Mouse (Mus musculus): ENCODE results near the gene Ddx55. TPM values are rescaled to one million over a fixed set of nuclear protein-coding genes. Genes with fewer than 3 reads are reported as not detected.

The Ddx55 gene
- polyA plus RNA-seq, 1 experiment: 22.9 TPM

GRCm38 (mm10) chr5:124518648-124519047, 34.0 kb upstream of the Ddx55 start:
- 93% methylated on average over 10 of the region's 10 CpGs for WGBS
- no peak overlapping the region for H3K27ac ChIP-seq (ENCODE audit: control insufficient read depth, insufficient read depth, low read depth, low read length, poor library complexity)
- peaks cover 1% of the 10 kb centered on the region; the same call in 1 of the 2 replicates for H3K4me1 ChIP-seq (ENCODE audit: control insufficient read depth, insufficient read depth, low read length)
- TF ChIP-seq POLR2A (IDR thresholded peaks at IDR 0.05; ENCODE audit: borderline replicate concordance, control insufficient read depth, low read depth, low read length) (no peak), CTCF (IDR thresholded peaks at IDR 0.05; ENCODE audit: control insufficient read depth, insufficient read depth, low read length) (no peak)
- no peak overlapping the region for H3K4me3 ChIP-seq (replicated peaks; ENCODE audit: control insufficient read depth, low read depth, low read length)

DNA sequence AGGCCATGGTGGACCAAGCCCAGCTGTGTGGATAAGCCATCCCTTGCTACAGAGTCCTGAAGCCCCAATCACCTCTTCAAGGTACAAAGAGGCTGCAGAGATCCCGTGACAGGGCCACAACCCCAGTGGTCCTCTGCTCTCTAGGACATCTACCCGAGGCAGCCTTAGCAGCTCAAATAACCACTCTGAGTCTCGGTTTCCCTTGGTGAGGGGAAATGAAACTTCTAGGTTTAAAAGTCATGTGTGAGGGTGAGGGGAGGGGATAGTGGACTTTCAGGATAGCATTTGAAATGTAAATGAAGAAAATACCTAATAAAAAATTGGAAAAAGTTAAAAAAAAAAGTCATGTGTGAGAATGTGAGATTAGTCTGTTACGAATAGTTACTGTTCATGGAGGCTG, 31.1 kb upstream of the Ddx55 start:
- 64% methylated on average over 4 of the region's 4 CpGs for WGBS
- no peaks in the 10 kb centered on the region for H3K4me1 ChIP-seq (ENCODE audit: control insufficient read depth, insufficient read depth, low read length)
- no peak overlapping the region for H3K27ac ChIP-seq (ENCODE audit: control insufficient read depth, insufficient read depth, low read depth, low read length, poor library complexity)
- no peak overlapping the region for H3K4me3 ChIP-seq (replicated peaks; ENCODE audit: control insufficient read depth, low read depth, low read length)
- no peak for TF ChIP-seq POLR2A (IDR thresholded peaks at IDR 0.05; ENCODE audit: borderline replicate concordance, control insufficient read depth, low read depth, low read length)
- no peak for TF ChIP-seq CTCF (IDR thresholded peaks at IDR 0.05; ENCODE audit: control insufficient read depth, insufficient read depth, low read length)

DNA sequence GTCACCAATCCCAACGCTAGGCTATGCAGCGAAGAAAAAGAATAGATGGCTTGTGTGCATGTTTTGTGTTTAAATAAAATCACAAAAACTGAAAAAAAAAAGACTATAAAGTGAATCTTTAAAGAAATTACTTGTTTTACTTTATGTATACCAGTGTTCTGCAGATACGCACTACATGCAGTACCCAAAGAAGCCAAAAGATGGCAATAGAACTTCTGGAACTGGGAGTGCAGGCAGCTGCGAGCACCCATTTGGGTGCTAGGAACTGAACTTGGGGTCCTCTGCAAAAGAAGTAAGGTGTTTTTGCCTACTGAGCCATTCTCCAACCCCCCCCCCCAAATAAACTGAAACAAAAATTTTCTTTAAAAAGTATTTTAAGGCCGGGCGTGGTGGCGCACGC, 29.6 kb upstream of the Ddx55 start:
- H3K27ac ChIP-seq (ENCODE audit: control insufficient read depth, insufficient read depth, low read depth, low read length, poor library complexity): no peak overlapping the region
- H3K4me3 ChIP-seq (replicated peaks; ENCODE audit: control insufficient read depth, low read depth, low read length): no peak overlapping the region
- WGBS: 95% methylated on average over 8 of the region's 8 CpGs
- no peaks in the 10 kb centered on the region for H3K4me1 ChIP-seq (ENCODE audit: control insufficient read depth, insufficient read depth, low read length)
- TF ChIP-seq CTCF (IDR thresholded peaks at IDR 0.05; ENCODE audit: control insufficient read depth, insufficient read depth, low read length): no peak
- no peak for TF ChIP-seq POLR2A (IDR thresholded peaks at IDR 0.05; ENCODE audit: borderline replicate concordance, control insufficient read depth, low read depth, low read length)

DNA sequence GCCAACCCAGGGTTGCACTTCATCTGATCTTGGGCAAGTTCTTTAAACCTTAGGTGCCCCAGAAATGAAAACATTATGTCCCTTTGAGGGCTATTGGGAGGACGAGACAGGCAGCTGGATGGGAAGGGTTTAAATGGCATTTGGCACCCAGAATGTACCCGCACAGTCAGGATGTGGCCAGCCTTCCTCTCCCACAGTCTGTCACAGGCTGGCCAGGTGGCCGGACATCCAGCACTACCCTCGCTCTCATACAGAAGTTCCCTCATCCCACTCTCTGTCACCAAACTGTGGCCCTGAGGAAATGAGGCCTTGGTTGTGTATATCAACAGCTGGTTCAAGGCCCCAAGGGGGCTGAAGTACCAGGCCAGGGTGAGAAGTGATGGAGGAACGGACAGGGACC, 27.7 kb upstream of the Ddx55 start:
- H3K4me3 ChIP-seq (replicated peaks; ENCODE audit: control insufficient read depth, low read depth, low read length): no peak overlapping the region
- no peaks in the 10 kb centered on the region for H3K4me1 ChIP-seq (ENCODE audit: control insufficient read depth, insufficient read depth, low read length)
- WGBS: 26% methylated on average over 5 of the region's 5 CpGs
- H3K27ac ChIP-seq (ENCODE audit: control insufficient read depth, insufficient read depth, low read depth, low read length, poor library complexity): no peak overlapping the region
- TF ChIP-seq POLR2A (IDR thresholded peaks at IDR 0.05; ENCODE audit: borderline replicate concordance, control insufficient read depth, low read depth, low read length) (no peak), CTCF (IDR thresholded peaks at IDR 0.05; ENCODE audit: control insufficient read depth, insufficient read depth, low read length) (no peak)

DNA sequence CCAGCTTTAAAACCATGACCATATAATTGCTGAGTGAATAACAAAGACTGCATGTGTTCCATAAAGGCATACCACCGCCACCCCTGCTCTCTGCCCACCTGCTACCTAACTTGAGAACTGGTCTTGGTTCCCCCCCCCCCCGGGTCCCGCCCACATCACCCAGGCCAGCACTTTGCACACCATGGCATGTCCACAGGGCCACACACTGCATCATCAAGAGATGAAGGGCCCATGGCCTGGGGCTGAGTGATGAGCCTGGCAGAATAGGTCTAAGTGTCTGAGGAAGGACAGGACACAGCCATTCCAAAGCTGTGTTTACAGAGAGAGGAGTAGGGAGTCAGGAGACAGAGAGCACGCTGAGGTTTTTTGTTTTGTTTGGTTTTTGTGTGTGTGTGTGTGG, 24.3 kb upstream of the Ddx55 start:
- TF ChIP-seq POLR2A (IDR thresholded peaks at IDR 0.05; ENCODE audit: borderline replicate concordance, control insufficient read depth, low read depth, low read length) (no peak), CTCF (IDR thresholded peaks at IDR 0.05; ENCODE audit: control insufficient read depth, insufficient read depth, low read length) (no peak)
- Histone ChIP-seq H3K27ac (ENCODE audit: control insufficient read depth, insufficient read depth, low read depth, low read length, poor library complexity) (no peak overlapping the region), H3K4me3 (replicated peaks; ENCODE audit: control insufficient read depth, low read depth, low read length) (no peak overlapping the region), H3K4me1 (ENCODE audit: control insufficient read depth, insufficient read depth, low read length) (no peaks in the 10 kb centered on the region)
- WGBS: 77% methylated on average over 4 of the region's 4 CpGs

DNA sequence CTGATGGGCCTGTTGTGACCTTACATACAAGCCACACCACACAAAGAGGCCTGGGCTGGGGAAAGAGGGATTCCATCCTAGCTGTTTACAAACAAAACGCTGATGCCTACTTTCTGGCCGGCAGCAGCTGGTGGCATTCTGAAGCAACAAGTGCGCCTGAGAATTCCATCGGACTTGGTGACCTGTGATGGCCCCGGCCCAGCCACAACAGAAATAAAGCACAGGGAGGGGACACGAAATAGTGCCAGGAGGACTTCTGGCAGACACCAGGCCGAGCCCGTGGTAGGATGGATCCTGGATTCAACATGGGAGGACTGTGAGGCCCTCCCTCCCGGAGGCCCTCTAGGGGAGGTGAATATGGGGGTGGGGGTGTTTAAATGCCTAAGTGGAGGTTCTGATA, 23.9 kb upstream of the Ddx55 start:
- TF ChIP-seq CTCF (IDR thresholded peaks at IDR 0.05; ENCODE audit: control insufficient read depth, insufficient read depth, low read length) (no peak), POLR2A (IDR thresholded peaks at IDR 0.05; ENCODE audit: borderline replicate concordance, control insufficient read depth, low read depth, low read length) (no peak)
- Histone ChIP-seq H3K27ac (ENCODE audit: control insufficient read depth, insufficient read depth, low read depth, low read length, poor library complexity) (no peak overlapping the region), H3K4me1 (ENCODE audit: control insufficient read depth, insufficient read depth, low read length) (no peaks in the 10 kb centered on the region), H3K4me3 (replicated peaks; ENCODE audit: control insufficient read depth, low read depth, low read length) (no peak overlapping the region)
- WGBS: 85% methylated on average over 9 of the region's 9 CpGs

- 59% methylated on average over 8 of the region's 8 CpGs for WGBS
- Histone ChIP-seq H3K27ac (ENCODE audit: control insufficient read depth, insufficient read depth, low read depth, low read length, poor library complexity) (no peak overlapping the region), H3K4me1 (ENCODE audit: control insufficient read depth, insufficient read depth, low read length) (no peaks in the 10 kb centered on the region), H3K4me3 (replicated peaks; ENCODE audit: control insufficient read depth, low read depth, low read length) (no peak overlapping the region)
- no peak for TF ChIP-seq CTCF (IDR thresholded peaks at IDR 0.05; ENCODE audit: control insufficient read depth, insufficient read depth, low read length)
- TF ChIP-seq POLR2A (IDR thresholded peaks at IDR 0.05; ENCODE audit: borderline replicate concordance, control insufficient read depth, low read depth, low read length): no peak
These were observed 23.4 kb upstream of the Ddx55 start for GRCm38 (mm10) chr5:124529191-124529651.

DNA sequence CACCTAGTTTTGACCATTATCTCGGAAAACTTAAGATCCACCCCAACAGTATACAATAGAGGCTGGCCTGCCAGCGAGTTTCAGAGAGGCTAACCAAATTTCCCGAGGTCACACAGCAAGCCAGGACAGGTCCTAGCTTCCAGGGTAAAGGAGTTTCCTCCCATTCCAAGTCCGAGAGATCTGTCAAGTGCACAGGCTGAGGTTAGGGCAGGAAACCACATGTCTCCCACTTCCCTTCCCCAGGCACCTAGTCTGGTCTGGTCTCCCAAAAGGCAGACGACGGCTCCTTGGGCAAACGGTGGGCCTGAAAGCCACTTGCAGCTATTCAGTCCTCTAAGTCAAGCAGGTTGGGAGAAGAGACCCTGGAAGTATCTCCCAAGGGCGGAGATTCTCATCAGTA, 23.0 kb upstream of the Ddx55 start:
- Histone ChIP-seq H3K27ac (ENCODE audit: control insufficient read depth, insufficient read depth, low read depth, low read length, poor library complexity) (no peak overlapping the region), H3K4me1 (ENCODE audit: control insufficient read depth, insufficient read depth, low read length) (no peaks in the 10 kb centered on the region), H3K4me3 (replicated peaks; ENCODE audit: control insufficient read depth, low read depth, low read length) (no peak overlapping the region)
- TF ChIP-seq CTCF (IDR thresholded peaks at IDR 0.05; ENCODE audit: control insufficient read depth, insufficient read depth, low read length) (no peak), POLR2A (IDR thresholded peaks at IDR 0.05; ENCODE audit: borderline replicate concordance, control insufficient read depth, low read depth, low read length) (no peak)
- 15% methylated on average over 8 of the region's 8 CpGs for WGBS
